In the genomic region with DNA sequence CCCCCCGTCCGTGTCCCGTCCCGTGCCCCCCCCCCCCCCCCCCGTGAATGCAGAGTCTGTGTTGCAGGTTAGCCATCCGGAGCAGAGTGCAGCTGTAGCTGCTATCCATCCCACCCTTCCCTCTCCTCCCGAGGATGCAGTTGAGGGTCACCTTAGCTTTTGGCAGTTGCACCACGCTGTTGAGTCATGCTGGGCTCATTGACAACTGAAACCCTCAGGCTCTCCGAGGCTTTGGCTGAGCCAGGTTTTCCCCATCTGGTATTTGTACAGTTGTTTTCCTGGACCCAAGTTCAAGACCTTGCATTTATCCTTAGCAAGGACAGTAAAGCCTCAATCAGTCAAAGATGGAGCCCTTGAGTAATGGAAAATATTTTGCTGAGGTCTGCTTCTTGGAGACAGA, we compare ENCODE assay signal across 11 mouse cellular contexts. TPM values are rescaled to one million over a fixed set of nuclear protein-coding genes. Genes with fewer than 3 reads are reported as not detected.
DNase-seq lines count a peak whose midpoint lies in the region; ATAC-seq and TF ChIP-seq lines count a peak whose summit lies in the region.
"Had no signal": no experiment of that assay in that cellular context is flagged by ENCODE, and none has a peak within 500 bp of the region (broad histone marks: within the 10 kb centered on the region; RNA-seq: fewer than 3 reads in every experiment).

No protein-coding gene starts in this region.

- TF ChIP-seq EP300 in heart, adult 2 months (IDR thresholded peaks at IDR 0.05; ENCODE audit: insufficient read depth, low read depth, low read length) = no peak

- no peak for ATAC-seq in megakaryocyte, adult 5-6 weeks (ENCODE audit: poor library complexity, severe bottlenecking)
- no peak for ATAC-seq in megakaryocyte-erythroid progenitor cell, adult 5-6 weeks (replicated peaks; ENCODE audit: low FRiP score, low TSS enrichment, poor library complexity, severe bottlenecking)

- no peak overlapping the region for H3K9ac ChIP-seq in heart, adult 2 months (ENCODE audit: low read depth, low read length)
- H3K9ac ChIP-seq: neural tube, embryonic 12.5 days had no signal

- H3ac ChIP-seq in myocyte (ENCODE audit: control insufficient read depth, insufficient read length) = no peak overlapping the region

- no peak for TF ChIP-seq CTCF in heart, adult 2 months (IDR thresholded peaks at IDR 0.05)

- intact Hi-C loops in heart, adult 2 months (cut with DNase I) = no loop called here

- peak; percentile 15 for DNase-seq in lung, postnatal 10 days
- no peak for DNase-seq in lung, adult 18-20 months
- DNase-seq in adrenal gland, adult 8-10 months = peak; percentile 81
- peak; percentile 57 to 68 for DNase-seq in heart, adult 2 months
- no peak for DNase-seq in T-cell, adult 2 months (ENCODE audit: low spot score)
- DNase-seq: lung, postnatal 14 days had no signal

- H3K27ac ChIP-seq in heart, adult 2 months = no peak overlapping the region
- H3K27ac ChIP-seq: neural tube, embryonic 12.5 days had no signal

- H3K27me3 ChIP-seq in heart, adult 2 months (ENCODE audit: control insufficient read depth, insufficient read depth, low read length) = no peaks in the 10 kb centered on the region
- H3K27me3 ChIP-seq in myocyte (ENCODE audit: control insufficient read depth, insufficient read depth, insufficient read length) = no peaks in the 10 kb centered on the region
- H3K27me3 ChIP-seq: neural tube, embryonic 12.5 days had no signal

- H3K4me1 ChIP-seq in heart, adult 2 months (ENCODE audit: control insufficient read depth, insufficient read depth, low read length) = no peaks in the 10 kb centered on the region; the same call in 1 of the 2 replicates

- no peak for TF ChIP-seq POLR2A in heart, adult 2 months (IDR thresholded peaks at IDR 0.05; ENCODE audit: insufficient read depth, low read depth, low read length)
- no peak for TF ChIP-seq POLR2A in myocyte (IDR thresholded peaks at IDR 0.05; ENCODE audit: insufficient read length, low read depth)

- no peak overlapping the region for H3K4me3 ChIP-seq in heart, adult 2 months
- no peak overlapping the region for H3K4me3 ChIP-seq in myocyte
- H3K4me3 ChIP-seq: neural tube, embryonic 12.5 days had no signal

- WGBS in heart, adult 2 months = 10% methylated on average over 8 of the region's 9 CpGs

- H3K4me2 ChIP-seq in myocyte (ENCODE audit: low read depth) = peak overlapping the region; percentile 36
- H3K4me2 ChIP-seq: neural tube, embryonic 12.5 days had no signal

- H3K79me2 ChIP-seq in heart, adult 2 months (replicated peaks; ENCODE audit: control insufficient read depth, insufficient read depth, low read length) = no peaks in the 10 kb centered on the region
- no peaks in the 10 kb centered on the region for H3K79me2 ChIP-seq in myocyte (ENCODE audit: control insufficient read depth, insufficient read depth)

- no peaks in the 10 kb centered on the region for H3K36me3 ChIP-seq in heart, adult 2 months (ENCODE audit: control insufficient read depth, insufficient read depth, low read length)
- H3K36me3 ChIP-seq in myocyte (ENCODE audit: control insufficient read depth, insufficient read depth) = no peaks in the 10 kb centered on the region
- H3K36me3 ChIP-seq: neural tube, embryonic 12.5 days had no signal

TF ChIP-seq in myocyte, 11 proteins besides CTCF, POLR2A, EP300 and RAD21:
- TF ChIP-seq CEBPB (IDR thresholded peaks at IDR 0.05; ENCODE audit: insufficient read depth, poor library complexity, severe bottlenecking) (0 out of 2 replicates have a peak, but pooled peaks have one; percentile 17), MYOG (IDR thresholded peaks at IDR 0.05; ENCODE audit: control insufficient read depth in 1 of 3, insufficient read depth in 1 of 3, insufficient read length in 2 of 3, low read depth in 2 of 3) (peak in 1 of 3 experiments; percentile 41), POLR2AphosphoS2 (IDR thresholded peaks at IDR 0.05; ENCODE audit: insufficient read length, low read depth) (no peak), MYOD1 (IDR thresholded peaks at IDR 0.05; ENCODE audit: control insufficient read depth in 1 of 3, insufficient read length in 2 of 3, low read depth in 2 of 3) (peak in 1 of 3 experiments; percentile 49), E2F4 (IDR thresholded peaks at IDR 0.05; ENCODE audit: insufficient read depth) (no peak)

RNA-seq across cellular contexts. Expression of gene Cpa4, which starts 12.1 kb away (rescaled TPM):
- 1 to 10 TPM; 1.3 to 3.0 (median 2.0) TPM for total RNA-seq in adrenal gland, adult 8-10 months (2022)
- not detected for total RNA-seq in heart, adult 2 months (2021)
- not detected in 2 replicates for polyA plus RNA-seq in heart, adult 2 months (2012; rRNA removed)
- polyA plus RNA-seq in myocyte (2012; fragmentation: generic; extraction: Trizol) = 0.01 TPM
- total RNA-seq in megakaryocyte, adult 5-6 weeks (2015) = not detected in 2 replicates
- total RNA-seq in megakaryocyte, adult 5-6 weeks (2017) = not detected in 2 replicates
- total RNA-seq in megakaryocyte-erythroid progenitor cell, adult 5-6 weeks (2014; fragmentation: Nextera tagmentation) = not detected in 2 replicates
- not detected in 2 replicates for total RNA-seq in megakaryocyte-erythroid progenitor cell, adult 5-6 weeks (2017)
- total RNA-seq: MEL had no signal

RNA-seq across cellular contexts. Expression of gene Cpa2, which starts 14.7 kb away (rescaled TPM):
- 1 to 10 TPM in 3 of 4 experiments, under 1 TPM in 1; 0.64 to 3.3 (median 1.0) TPM for total RNA-seq in adrenal gland, adult 8-10 months (2022)
- not detected for total RNA-seq in heart, adult 2 months (2021)
- 0.12 TPM in 1 of 2 replicates, not detected in the other for polyA plus RNA-seq in heart, adult 2 months (2012; rRNA removed)
- polyA plus RNA-seq in myocyte (2012; fragmentation: generic; extraction: Trizol) = not detected
- 0.27 TPM in 1 of 2 replicates, not detected in the other for total RNA-seq in megakaryocyte, adult 5-6 weeks (2015)
- total RNA-seq in megakaryocyte, adult 5-6 weeks (2017) = not detected in 2 replicates
- not detected in 2 replicates for total RNA-seq in megakaryocyte-erythroid progenitor cell, adult 5-6 weeks (2014; fragmentation: Nextera tagmentation)
- not detected in 2 replicates for total RNA-seq in megakaryocyte-erythroid progenitor cell, adult 5-6 weeks (2017)

RNA-seq across cellular contexts. Expression of gene Ssmem1, which starts 46.4 kb away (rescaled TPM):
- total RNA-seq in adrenal gland, adult 8-10 months (2022) = under 1 TPM in 3 of 4 experiments, not detected in 1; 0.24 to 0.92 (median 0.35) TPM
- total RNA-seq in heart, adult 2 months (2021) = not detected
- 0.16 TPM in 1 of 2 replicates, not detected in the other for polyA plus RNA-seq in heart, adult 2 months (2012; rRNA removed)
- 0.05 TPM for polyA plus RNA-seq in myocyte (2012; fragmentation: generic; extraction: Trizol)
- 0.68 TPM in 1 of 2 replicates, not detected in the other for total RNA-seq in megakaryocyte, adult 5-6 weeks (2015)
- 0.44 and 1.1 TPM in 2 replicates for total RNA-seq in megakaryocyte, adult 5-6 weeks (2017)
- total RNA-seq in megakaryocyte-erythroid progenitor cell, adult 5-6 weeks (2014; fragmentation: Nextera tagmentation) = not detected in 2 replicates
- total RNA-seq in megakaryocyte-erythroid progenitor cell, adult 5-6 weeks (2017) = not detected in 2 replicates

RNA-seq across cellular contexts. Expression of gene Tmem209, which starts 46.5 kb away (rescaled TPM):
- total RNA-seq in adrenal gland, adult 8-10 months (2022) = 10 to 100 TPM; 24.4 to 32.6 (median 28.6) TPM
- 1 to 10 TPM; 6.3 to 7.5 TPM for total RNA-seq in heart, adult 2 months (2021)
- polyA plus RNA-seq in heart, adult 2 months (2012; rRNA removed) = 15.9 and 32.9 TPM in 2 replicates
- 24.3 TPM for polyA plus RNA-seq in myocyte (2012; fragmentation: generic; extraction: Trizol)
- 40.3 and 42.3 TPM in 2 replicates for total RNA-seq in megakaryocyte, adult 5-6 weeks (2015)
- total RNA-seq in megakaryocyte, adult 5-6 weeks (2017) = 24.0 and 39.0 TPM in 2 replicates
- total RNA-seq in megakaryocyte-erythroid progenitor cell, adult 5-6 weeks (2014; fragmentation: Nextera tagmentation) = 51.7 and 62.6 TPM in 2 replicates
- 35.8 and 46.2 TPM in 2 replicates for total RNA-seq in megakaryocyte-erythroid progenitor cell, adult 5-6 weeks (2017)

RNA-seq across cellular contexts. Expression of gene Cpa5, which starts 54.7 kb away (rescaled TPM):
- not detected for total RNA-seq in adrenal gland, adult 8-10 months (2022)
- total RNA-seq in heart, adult 2 months (2021) = not detected
- polyA plus RNA-seq in heart, adult 2 months (2012; rRNA removed) = not detected in 2 replicates
- polyA plus RNA-seq in myocyte (2012; fragmentation: generic; extraction: Trizol) = not detected
- total RNA-seq in megakaryocyte, adult 5-6 weeks (2015) = not detected in 2 replicates
- not detected in 2 replicates for total RNA-seq in megakaryocyte, adult 5-6 weeks (2017)
- not detected in 2 replicates for total RNA-seq in megakaryocyte-erythroid progenitor cell, adult 5-6 weeks (2014; fragmentation: Nextera tagmentation)
- not detected in 2 replicates for total RNA-seq in megakaryocyte-erythroid progenitor cell, adult 5-6 weeks (2017)
- total RNA-seq: MEL had no signal
- polyA plus RNA-seq: neural tube, embryonic 12.5 days had no signal

Comparison
In these comparisons a context has a peak if more than half of its experiments do, and no peak if none do; other contexts are left out.
1. DNase-seq: peak in lung, postnatal 10 days (single experiment), adrenal gland, adult 8-10 months (single experiment) and heart, adult 2 months (2 of 2); none in lung, adult 18-20 months (0 of 2) and T-cell, adult 2 months (single experiment).